Mouse (Mus musculus) hindbrain, embryonic 12.5 days (tissue): ENCODE measurements around the gene Akr1c14. TPM values are rescaled to one million over a fixed set of nuclear protein-coding genes. Genes with fewer than 3 reads are reported as not detected.
"Not testable (repeated sequence)": the region's sequence is repeated elsewhere in the genome, so short reads cannot be mapped to it uniquely, and the experiment has no call there.

Experiments
- ATAC-seq: fragments of 200-750 bp; cut with Nextera tagmentation; 2 replicates; pipeline ENCODE4 v1.8.0; 2017; ENCODE audit warnings: moderate TSS enrichment; ENCODE audit not compliant: low FRiP score
- H3K27ac ChIP-seq: fragments of 300-500 bp; sonication (generic); 2 replicates; pipeline ENCODE4 v1.5.1; 2016; ENCODE audit warnings: mild to moderate bottlenecking
- H3K27me3 ChIP-seq: fragments of 300-500 bp; sonication (generic); 2 replicates; pipeline ENCODE4 v1.6.1; 2016; ENCODE audit warnings: mild to moderate bottlenecking
- H3K36me3 ChIP-seq: fragments of 300-500 bp; sonication (generic); 2 replicates; pipeline ENCODE4 v1.6.1; 2016; ENCODE audit warnings: mild to moderate bottlenecking
- H3K4me1 ChIP-seq: fragments of 300-500 bp; sonication (generic); 2 replicates; pipeline ENCODE4 v1.6.1; 2016
- H3K4me2 ChIP-seq: fragments of 300-500 bp; sonication (generic); replicated peaks from 2 replicates; pipeline ENCODE4 v1.6.1; 2016; ENCODE audit warnings: mild to moderate bottlenecking
- H3K4me3 ChIP-seq: fragments of 300-500 bp; sonication (generic); 2 replicates; pipeline ENCODE4 v1.5.1; 2016; ENCODE audit warnings: mild to moderate bottlenecking
- H3K9ac ChIP-seq: fragments of 300-500 bp; sonication (generic); 2 replicates; pipeline ENCODE4 v1.6.1; 2016; ENCODE audit warnings: mild to moderate bottlenecking, moderate library complexity
- H3K9me3 ChIP-seq: fragments of 300-500 bp; sonication (generic); replicated peaks from 2 replicates; pipeline ENCODE4 v1.6.1; 2016; ENCODE audit warnings: mild to moderate bottlenecking
- WGBS: fragments of 180-500 bp; shearing (Covaris S2); methylation state at CpG from one replicate; pipeline ENCODE4 v1.1.7; 2016; 5-methylcytosine and 5-hydroxymethylcytosine counted together
- polyA plus RNA-seq: library from polyadenylated mRNA; unstranded; fragments of >200 nt; fragmentation: Nextera tagmentation; extraction: Ambion mirVana; gene quantifications from 2 replicates; pipeline ENCODE4 v1.2.1, GENCODE M21; 2016

The Akr1c14 gene
- polyA plus RNA-seq, 1 experiment from 2014 or later: 0.25 TPM

- H3K36me3 ChIP-seq: no peaks in the 10 kb centered on the region
- H3K4me2 ChIP-seq: no peak overlapping the region
- no peak overlapping the region for H3K9ac ChIP-seq
- no peak for ATAC-seq
- no peaks in the 10 kb centered on the region for H3K27me3 ChIP-seq
- H3K9me3 ChIP-seq: no peaks in the 10 kb centered on the region
- H3K4me1 ChIP-seq: no peaks in the 10 kb centered on the region
- no peak overlapping the region for H3K4me3 ChIP-seq
- H3K27ac ChIP-seq: no peak overlapping the region
- WGBS: 64% methylated on average over 5 of the region's 5 CpGs
Observed at GRCm38 (mm10) chr13:4059363-4059762, 10.6 kb downstream of the Akr1c14 start.

- Histone ChIP-seq H3K9me3 (no peaks in the 10 kb centered on the region), H3K4me3 (no peak overlapping the region), H3K4me1 (no peaks in the 10 kb centered on the region), H3K27ac (no peak overlapping the region), H3K36me3 (no peaks in the 10 kb centered on the region), H3K9ac (no peak overlapping the region), H3K27me3 (no peaks in the 10 kb centered on the region), H3K4me2 (no peak overlapping the region)
- 77% methylated on average over 3 of the region's 3 CpGs for WGBS
- no peak for ATAC-seq
Observed at GRCm38 (mm10) chr13:4060214-4060730, 11.5 kb downstream of the Akr1c14 start.

GRCm38 (mm10) chr13:4076517-4077435, 28.0 kb downstream of the Akr1c14 start:
- no peaks in the 10 kb centered on the region for H3K4me1 ChIP-seq
- H3K27me3 ChIP-seq: no peaks in the 10 kb centered on the region
- no peaks in the 10 kb centered on the region for H3K36me3 ChIP-seq
- WGBS: 86% methylated on average over 9 of the region's 9 CpGs
- ATAC-seq: no peak
- H3K9ac ChIP-seq: no peak overlapping the region
- no peak overlapping the region for H3K27ac ChIP-seq
- no peak overlapping the region for H3K4me2 ChIP-seq
- no peaks in the 10 kb centered on the region for H3K9me3 ChIP-seq
- no peak overlapping the region for H3K4me3 ChIP-seq

GRCm38 (mm10) chr13:4079876-4080275, 31.1 kb downstream of the Akr1c14 start:
- Histone ChIP-seq H3K4me3 (no peak overlapping the region), H3K27me3 (no peaks in the 10 kb centered on the region), H3K4me1 (no peaks in the 10 kb centered on the region), H3K4me2 (no peak overlapping the region), H3K27ac (no peak overlapping the region), H3K9me3 (no peaks in the 10 kb centered on the region), H3K9ac (no peak overlapping the region), H3K36me3 (no peaks in the 10 kb centered on the region)
- no peak for ATAC-seq

- Histone ChIP-seq H3K4me3 (no peak overlapping the region), H3K9me3 (no peaks in the 10 kb centered on the region), H3K4me1 (no peaks in the 10 kb centered on the region), H3K9ac (no peak overlapping the region), H3K27me3 (no peaks in the 10 kb centered on the region), H3K27ac (no peak overlapping the region), H3K36me3 (no peaks in the 10 kb centered on the region), H3K4me2 (no peak overlapping the region)
- no peak for ATAC-seq
Observed at GRCm38 (mm10) chr13:4101691-4102090, 52.9 kb downstream of the Akr1c14 start.

- Histone ChIP-seq H3K9me3 (no peaks in the 10 kb centered on the region), H3K4me2 (no peak overlapping the region), H3K27ac (no peak overlapping the region), H3K9ac (no peak overlapping the region), H3K4me1 (no peaks in the 10 kb centered on the region), H3K4me3 (no peak overlapping the region), H3K36me3 (no peaks in the 10 kb centered on the region), H3K27me3 (no peaks in the 10 kb centered on the region)
- ATAC-seq: no peak
Observed at GRCm38 (mm10) chr13:4102721-4103120, 53.9 kb downstream of the Akr1c14 start.

- ATAC-seq: peak; percentile 85
- H3K9me3 ChIP-seq: no peaks in the 10 kb centered on the region
- no peak overlapping the region for H3K9ac ChIP-seq
- H3K27ac ChIP-seq: no peak overlapping the region
- no peaks in the 10 kb centered on the region for H3K36me3 ChIP-seq
- H3K27me3 ChIP-seq: no peaks in the 10 kb centered on the region
- WGBS: 31% methylated on average over 6 of the region's 6 CpGs
- no peak overlapping the region for H3K4me3 ChIP-seq
- no peaks in the 10 kb centered on the region for H3K4me1 ChIP-seq
- H3K4me2 ChIP-seq: no peak overlapping the region
Observed at GRCm38 (mm10) chr13:4110281-4111188, 61.7 kb downstream of the Akr1c14 start.

- Histone ChIP-seq H3K27ac (no peak overlapping the region), H3K9ac (no peak overlapping the region), H3K4me2 (no peak overlapping the region), H3K9me3 (0 out of 2 replicates have a peak, but pooled peaks cover 4% of the 10 kb centered on the region), H3K4me3 (no peak overlapping the region), H3K36me3 (no peaks in the 10 kb centered on the region), H3K27me3 (no peaks in the 10 kb centered on the region), H3K4me1 (no peaks in the 10 kb centered on the region)
- ATAC-seq: no peak
- WGBS: 77% methylated on average over 2 of the region's 2 CpGs
Observed at GRCm38 (mm10) chr13:4119181-4119904, 70.5 kb downstream of the Akr1c14 start.

GRCm38 (mm10) chr13:4123146-4123545, 74.3 kb downstream of the Akr1c14 start:
- no peak for ATAC-seq
- 85% methylated on average over 7 of the region's 7 CpGs for WGBS

GRCm38 (mm10) chr13:4124471-4124870, 75.7 kb downstream of the Akr1c14 start:
- not testable (repeated sequence) for H3K4me1 ChIP-seq, H3K9me3 ChIP-seq, H3K36me3 ChIP-seq, H3K9ac ChIP-seq, H3K27me3 ChIP-seq, H3K27ac ChIP-seq, ATAC-seq, H3K4me3 ChIP-seq, H3K4me2 ChIP-seq
- WGBS: 90% methylated on average over 6 of the region's 6 CpGs

More at GRCm38 (mm10) chr13:4123146-4123545, 74.3 kb downstream of the Akr1c14 start:
- Histone ChIP-seq H3K9ac (no peak overlapping the region), H3K4me1 (no peaks in the 10 kb centered on the region), H3K4me2 (no peak overlapping the region), H3K27me3 (no peaks in the 10 kb centered on the region), H3K27ac (no peak overlapping the region), H3K4me3 (no peak overlapping the region), H3K9me3 (peaks cover 4% of the 10 kb centered on the region; the same call in 1 of the 2 replicates), H3K36me3 (no peaks in the 10 kb centered on the region)

GRCm38 (mm10) chr13:4125846-4126245, 77.0 kb downstream of the Akr1c14 start:
- H3K27ac ChIP-seq, H3K27me3 ChIP-seq, H3K4me2 ChIP-seq, H3K9me3 ChIP-seq, H3K36me3 ChIP-seq, H3K9ac ChIP-seq, ATAC-seq, H3K4me3 ChIP-seq, H3K4me1 ChIP-seq: not testable (repeated sequence)
- WGBS: 78% methylated on average over 1 of the region's 1 CpGs

- Histone ChIP-seq H3K36me3 (no peaks in the 10 kb centered on the region), H3K9ac (no peak overlapping the region), H3K4me1 (no peaks in the 10 kb centered on the region), H3K4me3 (no peak overlapping the region), H3K27ac (no peak overlapping the region), H3K27me3 (no peaks in the 10 kb centered on the region), H3K4me2 (no peak overlapping the region), H3K9me3 (peaks cover 2% of the 10 kb centered on the region; the same call in 1 of the 2 replicates)
- 45% methylated on average over 5 of the region's 5 CpGs for WGBS
- ATAC-seq: peak; percentile 50; the same call in 1 of the 2 replicates
Observed at GRCm38 (mm10) chr13:4129100-4129499, 80.3 kb downstream of the Akr1c14 start.
